Mouse (Mus musculus) megakaryocyte, adult 5-6 weeks (primary cell): ENCODE data around the gene Wfs1. TPM values are rescaled to one million over a fixed set of nuclear protein-coding genes. Genes with fewer than 3 reads are reported as not detected.
"Not testable (repeated sequence)": the region's sequence is repeated elsewhere in the genome, so short reads cannot be mapped to it uniquely, and the experiment has no call there.

Source experiments
- ATAC-seq: 2 replicates; pipeline ENCODE4 v1.8.0; 2016; ENCODE audit warnings: mild to moderate bottlenecking, inconsistent platforms; ENCODE audit not compliant: poor library complexity, severe bottlenecking
- total RNA-seq, 2 experiments: library from RNA; stranded (forward) in 1 of 2; stranded (reverse) in 1 of 2; fragments of 153-499, 151-499 nt in 1 of 2; fragments of 221-1000, 200-1000 nt in 1 of 2; gene quantifications; 2 replicates each; pipeline versions ENCODE4 v1.2.3 to v1.2.4; 2015 to 2017

The Wfs1 gene
- 5.3 and 5.4 TPM in 2 replicates for total RNA-seq (2015)
- 6.0 and 7.5 TPM in 2 replicates for total RNA-seq (2017)

- peak; percentile 96 for ATAC-seq
Measured at GRCm38 (mm10) chr5:36988781-36989624, at the start of gene Wfs1. TSS of gene Wfs1 (minus strand) at chr5:36989205.

GRCm38 (mm10) chr5:37036884-37037283 lies 47.9 kb upstream of the Wfs1 start:
- peak; percentile 33 for ATAC-seq

GRCm38 (mm10) chr5:37035896-37036295 lies 46.9 kb upstream of the Wfs1 start:
- no peak for ATAC-seq

- ATAC-seq: no peak
Measured at GRCm38 (mm10) chr5:37035192-37035591, 46.2 kb upstream of the Wfs1 start.

GRCm38 (mm10) chr5:37030753-37031152 lies 41.7 kb upstream of the Wfs1 start:
- ATAC-seq: no peak

GRCm38 (mm10) chr5:37029326-37029905 lies 40.4 kb upstream of the Wfs1 start:
- no peak for ATAC-seq

GRCm38 (mm10) chr5:37028486-37029311 lies 39.7 kb upstream of the Wfs1 start:
- peak; percentile 52; the same call in 1 of the 2 replicates for ATAC-seq

- ATAC-seq: peak; percentile 65
Measured at GRCm38 (mm10) chr5:37028104-37028485, 39.1 kb upstream of the Wfs1 start.

- no peak for ATAC-seq
Measured at GRCm38 (mm10) chr5:37027701-37028100, 38.7 kb upstream of the Wfs1 start.

GRCm38 (mm10) chr5:37017222-37017621 lies 28.2 kb upstream of the Wfs1 start:
- peak; percentile 85 for ATAC-seq

GRCm38 (mm10) chr5:37015612-37016310 lies 26.8 kb upstream of the Wfs1 start:
- ATAC-seq: peak; percentile 41

GRCm38 (mm10) chr5:37010666-37011317 lies 21.8 kb upstream of the Wfs1 start:
- ATAC-seq: no peak

- ATAC-seq: not testable (repeated sequence)
Measured at GRCm38 (mm10) chr5:37009761-37010160, 20.8 kb upstream of the Wfs1 start.

GRCm38 (mm10) chr5:37002001-37002400 lies 13.0 kb upstream of the Wfs1 start:
- ATAC-seq: 0 out of 2 replicates have a peak, but pooled peaks have one; percentile 27

- ATAC-seq: no peak
Measured at GRCm38 (mm10) chr5:37001002-37001401, 12.0 kb upstream of the Wfs1 start.

- ATAC-seq: peak; percentile 90
Measured at GRCm38 (mm10) chr5:36997996-36998395, 9.0 kb upstream of the Wfs1 start.

- ATAC-seq: no peak
Measured at GRCm38 (mm10) chr5:36996410-36996809, 7.4 kb upstream of the Wfs1 start.

- no peak for ATAC-seq
Measured at GRCm38 (mm10) chr5:36990631-36991350, 1.8 kb upstream of the Wfs1 start.

GRCm38 (mm10) chr5:36990196-36990595 lies 1.2 kb upstream of the Wfs1 start:
- ATAC-seq: no peak

- no peak for ATAC-seq
Measured at GRCm38 (mm10) chr5:36989625-36989977, 596 bp upstream of the Wfs1 start.
